Mouse (Mus musculus) layer of hippocampus, postnatal 14 days (tissue): ENCODE results near the gene Shisal2b. TPM values are rescaled to one million over a fixed set of nuclear protein-coding genes. Genes with fewer than 3 reads are reported as not detected.
"Not testable (repeated sequence)": the region's sequence is repeated elsewhere in the genome, so short reads cannot be mapped to it uniquely, and the experiment has no call there.

ENCODE experiments used
- DNase-seq, 2 experiments: peaks; one replicate each; pipeline ENCODE4 v3.0.0; 2021 to 2022; ENCODE audit warnings: low spot score in 2 of 2, mixed read lengths in 1 of 2
- long read RNA-seq, 2 experiments: library from polyadenylated mRNA; stranded (forward); transcript quantifications; one replicate each; pipeline ENCODE4 v2.0.0; 2021
- total RNA-seq, 2 experiments: library from RNA; stranded (reverse); gene quantifications; 2 replicates each; pipeline ENCODE4 v1.2.3; 2021

The Shisal2b gene
- total RNA-seq = under 1 TPM; 0.38 to 0.51 TPM
- long read RNA-seq, experiment 1, partial matches to known transcripts = 0 of 2 reads
- long read RNA-seq, experiment 1, other reads (novel, unspliced or antisense) = 0 of 2 reads
- long read RNA-seq, experiment 2, partial matches to known transcripts = 0 of 1 reads
- long read RNA-seq, experiment 2, other reads (novel, unspliced or antisense) = 0 of 1 reads

GRCm38 (mm10) chr13:104863127-104863979 lies at the start of gene Shisal2b:
Shisal2b (minus strand) TSS chr13:104863893.
- no peak for DNase-seq

GRCm38 (mm10) chr13:104911626-104912025 lies 47.9 kb upstream of the Shisal2b start:
- not testable (repeated sequence) for DNase-seq

- DNase-seq = not testable (repeated sequence)
These were observed 47.3 kb upstream of the Shisal2b start for GRCm38 (mm10) chr13:104911006-104911405.

GRCm38 (mm10) chr13:104908691-104909090 lies 45.0 kb upstream of the Shisal2b start:
- no peak for DNase-seq

GRCm38 (mm10) chr13:104894771-104895170 lies 31.1 kb upstream of the Shisal2b start:
- no peak for DNase-seq

GRCm38 (mm10) chr13:104892337-104892736 lies 28.6 kb upstream of the Shisal2b start:
- DNase-seq = no peak

GRCm38 (mm10) chr13:104886308-104887032 lies 22.8 kb upstream of the Shisal2b start:
- no peak for DNase-seq

GRCm38 (mm10) chr13:104883566-104884249 lies 20.0 kb upstream of the Shisal2b start:
- no peak for DNase-seq

GRCm38 (mm10) chr13:104878508-104878907 lies 14.8 kb upstream of the Shisal2b start:
- DNase-seq = no peak

- no peak for DNase-seq
These were observed 6.2 kb upstream of the Shisal2b start for GRCm38 (mm10) chr13:104869907-104870306.

- DNase-seq = no peak
These were observed 3.0 kb upstream of the Shisal2b start for GRCm38 (mm10) chr13:104866726-104867125.

- no peak for DNase-seq
These were observed 10.0 kb downstream of the Shisal2b start for GRCm38 (mm10) chr13:104853645-104854044.

GRCm38 (mm10) chr13:104843295-104844089 lies 20.2 kb downstream of the Shisal2b start:
- no peak for DNase-seq

- DNase-seq = no peak
These were observed 21.8 kb downstream of the Shisal2b start for GRCm38 (mm10) chr13:104841937-104842336.

- no peak for DNase-seq
These were observed 26.1 kb downstream of the Shisal2b start for GRCm38 (mm10) chr13:104837628-104838027.

- no peak for DNase-seq
These were observed 30.9 kb downstream of the Shisal2b start for GRCm38 (mm10) chr13:104832811-104833210.

GRCm38 (mm10) chr13:104825470-104825869 lies 38.2 kb downstream of the Shisal2b start:
- DNase-seq = no peak

GRCm38 (mm10) chr13:104822411-104822838 lies 41.3 kb downstream of the Shisal2b start:
- DNase-seq = no peak

GRCm38 (mm10) chr13:104821908-104822307 lies 41.8 kb downstream of the Shisal2b start:
- no peak for DNase-seq

- no peak for DNase-seq
These were observed 42.5 kb downstream of the Shisal2b start for GRCm38 (mm10) chr13:104821192-104821591.
